Mouse (Mus musculus) layer of hippocampus, adult 2 months (tissue): ENCODE data around the gene Hes6. TPM values are rescaled to one million over a fixed set of nuclear protein-coding genes. Genes with fewer than 3 reads are reported as not detected.

Source experiments
- DNase-seq, 2 experiments: peaks; one replicate each; pipeline ENCODE4 v3.0.0; 2022; ENCODE audit warnings: low spot score in 2 of 2
- H3K27ac ChIP-seq: fragments of 200-600 bp; 2 replicates; pipeline ENCODE4 v1.8.1; 2022
- H3K4me3 ChIP-seq: fragments of 200-600 bp; 2 replicates; pipeline ENCODE4 v1.8.1; 2022; ENCODE audit warnings: mild to moderate bottlenecking
- CTCF ChIP-seq: fragments of 200-600 bp; conservative IDR thresholded peaks from 2 replicates; pipeline ENCODE4 v1.8.1; 2022; ENCODE audit warnings: antibody characterized with exemption, mild to moderate bottlenecking, moderate library complexity
- total RNA-seq, 2 experiments: library from RNA; stranded (reverse); gene quantifications; 2 replicates each; pipeline ENCODE4 v1.2.3; 2021

The Hes6 gene
- total RNA-seq, 2 experiments from 2014 or later = 15.4 to 15.7 TPM

DNA sequence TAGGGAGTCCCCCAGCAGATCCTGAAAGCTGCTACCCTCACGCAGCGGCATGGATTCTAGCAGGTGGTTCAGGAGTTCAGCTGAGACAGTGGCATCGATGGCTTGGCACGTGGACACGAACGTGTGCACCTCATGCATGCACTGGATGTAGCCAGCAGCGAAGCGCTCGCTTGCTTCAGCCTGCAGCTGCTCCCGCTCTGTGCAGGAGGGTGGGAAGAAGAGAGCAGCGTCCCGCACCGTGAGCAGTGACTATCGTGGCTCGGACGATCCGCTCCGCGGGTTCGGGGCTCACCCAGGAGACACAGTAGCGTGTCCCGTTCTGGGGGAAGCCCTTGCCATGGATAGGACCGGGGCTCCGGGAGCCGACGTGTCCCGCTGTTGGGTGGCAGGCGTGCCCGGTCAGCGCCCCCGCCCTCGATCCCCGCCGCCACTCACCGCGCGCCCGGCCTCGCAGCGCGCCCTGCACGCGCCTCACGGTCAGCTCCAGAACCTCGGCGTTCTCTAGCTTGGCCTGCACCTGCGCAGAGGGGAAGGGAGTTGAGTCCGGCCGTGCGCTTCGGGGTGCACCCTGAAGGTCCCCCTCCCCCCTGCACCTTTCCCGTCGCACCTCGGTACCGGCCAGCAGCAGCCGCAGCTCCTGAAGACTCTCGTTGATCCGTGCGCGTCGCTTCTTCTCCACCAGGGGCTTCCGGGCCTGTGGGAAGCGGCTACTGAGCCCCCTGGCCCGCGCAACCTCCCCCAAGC is 1.4 kb downstream of the Hes6 start:
- Histone ChIP-seq H3K27ac (peak overlapping the region; percentile 79; the same call in 1 of the 2 replicates), H3K4me3 (peak overlapping the region; percentile 82)
- no peak for DNase-seq
- peak; percentile 17; the same call in 1 of the 2 replicates for TF ChIP-seq CTCF

DNA sequence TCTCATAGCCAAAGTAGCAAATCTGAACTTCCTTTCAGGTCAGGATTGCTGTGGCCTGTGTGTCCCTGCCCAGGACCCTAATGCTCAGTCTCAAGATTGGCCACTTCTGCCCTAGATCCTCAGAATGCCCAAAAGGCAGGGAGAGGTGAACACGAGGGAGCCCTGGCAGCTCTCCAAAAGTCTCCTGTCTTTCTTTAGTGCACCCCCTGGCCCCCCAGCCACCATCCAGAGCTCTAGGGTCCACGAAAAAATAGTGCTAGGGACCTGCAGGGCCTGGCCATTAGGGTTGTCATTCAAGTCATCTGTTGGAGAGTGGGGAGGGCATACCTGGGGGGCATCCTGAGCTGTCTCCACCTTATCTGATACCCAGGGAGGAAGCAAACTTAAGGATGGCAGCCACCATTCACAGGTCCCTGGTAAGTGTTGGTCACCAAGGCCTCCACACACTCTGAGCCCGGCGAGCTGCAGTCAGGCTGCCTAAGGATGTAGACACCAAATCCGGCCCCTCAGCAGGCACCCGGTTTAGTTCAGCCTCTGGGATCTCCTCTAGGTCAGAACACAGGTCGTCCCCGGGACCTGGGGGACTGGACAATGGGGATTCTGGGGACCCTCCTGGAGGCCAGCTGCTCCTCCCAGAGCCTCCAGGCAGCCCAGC is 2.1 kb downstream of the Hes6 start:
- Histone ChIP-seq H3K4me3 (peak overlapping the region; percentile 82), H3K27ac (peak overlapping the region; percentile 79; the same call in 1 of the 2 replicates)
- DNase-seq = no peak
- TF ChIP-seq CTCF = no peak

DNA sequence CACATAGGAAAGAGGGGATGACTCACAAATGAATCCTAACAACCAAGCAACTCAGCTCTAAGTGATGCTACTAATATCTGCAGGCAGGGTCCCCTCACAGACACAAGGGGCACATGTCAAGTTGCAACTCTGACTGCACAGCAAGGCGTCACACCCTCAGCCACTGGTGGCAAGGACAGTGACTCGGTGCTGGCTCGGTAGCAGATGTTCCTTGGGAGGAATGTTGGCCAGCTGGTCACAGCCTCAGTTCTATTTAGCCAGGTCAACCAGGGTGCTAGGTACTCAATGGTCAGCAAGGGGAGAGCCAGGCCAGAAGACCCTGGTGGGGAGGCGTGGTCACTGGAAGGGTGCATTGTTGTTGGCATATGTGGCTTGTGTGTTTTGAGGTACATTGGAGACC is 6.0 kb downstream of the Hes6 start:
- H3K4me3 ChIP-seq = no peak overlapping the region
- H3K27ac ChIP-seq = no peak overlapping the region
- no peak for DNase-seq
- TF ChIP-seq CTCF = no peak

DNA sequence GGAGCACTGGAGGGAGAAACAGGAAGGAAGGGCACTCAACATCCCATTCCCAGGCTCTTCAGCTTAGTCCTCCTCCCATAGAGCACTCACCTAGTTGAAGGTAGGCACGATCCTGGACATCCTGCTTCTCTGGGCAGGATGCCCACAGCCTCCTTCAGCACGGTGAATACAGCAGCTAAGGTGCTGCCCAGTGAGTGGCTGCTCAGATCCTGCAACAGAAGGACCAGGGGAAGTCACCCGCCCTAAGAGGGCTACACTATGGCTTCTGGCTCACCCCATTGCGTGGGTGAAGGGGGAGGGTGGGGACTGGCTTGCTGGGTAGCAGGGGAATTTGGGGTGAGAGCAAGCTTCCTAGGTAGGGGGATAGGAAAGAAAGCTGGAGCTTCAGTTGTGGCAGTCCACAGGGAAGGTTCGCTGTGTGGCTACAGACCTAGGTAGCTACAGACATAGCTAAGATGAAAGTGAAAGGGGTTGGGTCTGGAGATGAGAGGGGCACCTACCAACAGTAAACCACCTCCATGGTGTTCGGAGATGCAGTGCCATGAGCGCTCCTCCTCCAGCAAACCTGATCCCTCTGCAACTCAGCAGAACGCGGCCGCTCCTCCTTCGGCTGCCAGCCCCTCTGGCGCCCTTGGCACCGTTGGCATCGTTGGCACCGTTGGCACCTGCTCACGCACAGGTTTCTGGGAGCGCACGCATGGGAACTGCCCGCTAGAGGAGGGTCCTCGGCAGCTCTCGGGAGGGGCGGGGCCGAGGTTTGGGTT is 8.2 kb downstream of the Hes6 start:
- Histone ChIP-seq H3K4me3 (peak overlapping the region; percentile 3; the same call in 1 of the 2 replicates), H3K27ac (no peak overlapping the region)
- DNase-seq = no peak
- no peak for TF ChIP-seq CTCF

DNA sequence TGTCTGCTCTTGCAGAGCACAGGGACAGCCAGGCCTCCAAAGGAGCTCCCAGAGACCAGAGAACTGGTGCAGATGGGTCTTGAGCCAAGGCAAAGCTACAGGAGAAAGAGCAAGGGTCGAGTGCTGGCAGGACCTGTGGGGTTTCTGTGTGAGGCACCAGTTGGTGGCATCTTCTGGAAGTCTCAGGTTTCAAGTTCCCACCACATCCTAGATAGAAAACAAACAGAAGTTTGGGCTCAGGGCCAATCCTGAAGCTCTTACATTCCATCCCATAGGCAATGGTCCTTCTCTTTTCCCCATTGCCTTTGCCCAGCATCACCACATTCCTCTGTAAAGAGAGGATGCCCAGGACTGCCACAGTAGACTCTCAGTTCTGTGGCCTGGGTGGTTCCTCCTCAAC is 8.9 kb downstream of the Hes6 start:
- H3K4me3 ChIP-seq = no peak overlapping the region
- no peak overlapping the region for H3K27ac ChIP-seq
- no peak for TF ChIP-seq CTCF
- DNase-seq = no peak

DNA sequence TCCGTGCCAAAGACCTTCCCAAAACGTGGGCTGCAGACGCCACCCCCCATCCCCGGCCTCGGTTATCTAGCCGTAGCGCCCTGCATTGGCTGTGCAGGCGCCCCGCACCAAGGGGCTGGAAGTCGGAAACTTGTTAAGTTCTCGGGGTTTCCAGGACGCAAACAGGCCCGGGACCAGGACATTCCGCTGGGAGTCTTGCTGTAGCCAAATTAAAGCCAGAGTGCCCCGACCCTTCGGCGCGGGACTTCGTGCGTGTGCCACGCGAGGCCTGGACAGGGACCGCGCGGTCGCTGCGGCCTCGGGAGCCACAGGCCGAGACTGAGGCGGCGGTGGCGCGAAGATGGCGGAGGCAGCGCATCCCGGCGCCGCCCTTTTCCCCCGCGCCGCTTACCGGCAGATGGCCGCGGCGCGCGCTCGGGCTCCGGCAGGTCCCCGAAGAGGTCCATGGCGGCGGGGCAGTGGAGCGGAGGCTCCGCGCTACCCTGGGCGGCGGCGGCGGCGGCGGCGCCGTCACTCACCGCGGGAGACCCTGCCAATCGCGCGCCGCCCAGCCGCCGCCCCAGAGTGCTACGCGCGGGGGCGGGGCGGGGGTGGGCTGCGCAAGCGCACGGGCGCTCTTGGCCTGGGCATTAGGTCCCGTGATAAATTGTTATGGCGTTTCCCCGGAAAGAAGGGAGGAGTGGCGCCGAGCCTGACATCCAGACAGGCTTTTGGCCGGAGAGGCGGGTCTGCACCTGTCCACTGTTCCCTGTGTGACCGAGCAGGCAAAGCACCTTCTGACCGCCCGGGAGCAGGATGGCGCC is 15.4 kb downstream of the Hes6 start, which contains the start of gene Ilkap:
Ilkap (minus strand) TSS at position 556 of the 803 bp plus-strand sequence.
- TF ChIP-seq CTCF = no peak
- DNase-seq = peak; percentile 71 to 77
- Histone ChIP-seq H3K4me3 (peak within 1 kb of the TSS; percentile 83), H3K27ac (peak within 1 kb of the TSS; percentile 99)

DNA sequence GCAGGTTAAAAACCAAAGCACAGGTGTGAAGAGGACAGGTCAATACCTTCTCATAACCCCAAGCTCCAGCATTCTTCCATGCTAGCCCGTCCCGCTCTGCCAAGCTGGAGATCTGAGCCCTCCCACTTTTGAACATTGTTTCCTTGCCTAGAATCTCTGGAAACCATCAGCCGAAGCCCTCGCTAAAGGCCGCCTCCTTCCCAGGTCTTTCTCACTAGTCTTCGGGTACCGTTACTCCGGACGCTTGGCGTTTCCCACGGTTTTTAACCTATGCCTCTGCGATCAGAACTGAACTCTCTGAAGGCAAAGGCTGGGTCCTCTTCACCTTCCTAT is 15.9 kb downstream of the Hes6 start:
- no peak for DNase-seq
- no peak for TF ChIP-seq CTCF
- H3K27ac ChIP-seq = peak overlapping the region; percentile 99
- peak overlapping the region; percentile 83 for H3K4me3 ChIP-seq

DNA sequence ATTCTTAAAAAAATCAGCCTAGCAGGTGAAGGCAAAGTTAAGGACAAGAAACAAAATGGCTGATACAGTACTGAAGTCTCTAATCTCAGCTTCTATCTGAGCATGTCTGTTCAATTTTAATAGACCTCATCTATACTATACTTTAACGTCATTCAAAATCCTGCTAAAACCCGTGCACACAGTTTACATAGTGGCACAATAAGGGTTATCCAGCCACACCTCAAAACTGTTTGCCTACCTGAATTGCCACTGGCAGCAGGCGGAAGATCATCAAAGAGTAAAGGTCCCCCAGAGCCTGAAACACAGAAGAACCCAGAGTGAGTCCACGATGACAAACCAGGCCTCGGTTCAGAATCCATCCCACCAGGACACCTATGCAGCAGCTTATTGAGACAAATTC is 23.5 kb downstream of the Hes6 start:
- no peak for TF ChIP-seq CTCF
- Histone ChIP-seq H3K27ac (no peak overlapping the region), H3K4me3 (no peak overlapping the region)
- no peak for DNase-seq

DNA sequence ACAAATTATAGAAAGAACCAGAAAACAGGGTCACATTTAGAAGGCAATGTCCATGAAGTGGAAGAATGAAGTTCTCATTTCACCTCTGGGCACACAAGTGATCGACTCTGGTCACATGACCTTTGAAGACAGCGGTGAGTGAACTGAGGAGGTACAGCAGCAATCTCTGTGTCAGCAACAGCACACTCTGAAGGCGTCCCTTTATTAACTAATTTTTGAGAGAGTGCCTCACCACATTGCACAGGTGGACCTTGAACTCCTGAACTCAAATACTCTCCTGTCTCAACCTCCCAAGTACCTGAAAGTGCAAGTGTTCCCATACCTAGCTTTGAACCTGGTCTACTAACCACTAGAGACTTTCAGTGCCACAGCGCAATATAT is 32.8 kb downstream of the Hes6 start:
- no peak for DNase-seq
- no peak overlapping the region for H3K27ac ChIP-seq
- no peak for TF ChIP-seq CTCF
- H3K4me3 ChIP-seq = no peak overlapping the region

DNA sequence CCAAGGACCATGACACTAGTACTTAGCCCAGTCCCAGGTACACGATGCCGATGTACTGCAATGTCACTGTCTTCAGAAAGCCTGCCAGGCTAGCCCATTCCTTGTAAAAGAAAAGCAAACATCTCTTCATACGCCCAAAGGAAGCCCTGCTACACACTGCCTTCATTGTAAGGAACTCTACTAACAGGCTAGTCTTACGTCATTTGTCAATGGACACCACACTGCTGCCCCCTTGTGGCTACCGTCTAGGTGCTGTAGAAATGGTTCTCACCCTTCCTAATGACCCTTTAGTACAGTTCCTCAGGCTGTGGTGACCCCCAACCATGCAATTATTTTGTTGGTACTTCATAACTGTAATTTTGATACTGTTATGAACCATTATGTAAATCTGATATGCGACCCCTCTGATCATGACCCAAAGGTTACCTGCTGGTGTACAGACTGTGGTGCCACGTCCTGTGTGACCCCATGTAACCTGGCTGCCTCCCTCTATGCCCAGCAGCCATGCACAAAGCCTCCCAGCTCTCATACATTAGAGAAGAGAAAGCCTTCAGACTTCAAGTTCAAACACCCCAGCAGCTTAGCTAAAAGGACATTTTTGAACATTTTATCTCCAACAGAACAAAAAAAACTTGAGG is 33.3 kb downstream of the Hes6 start:
- DNase-seq = peak; percentile 41 to 71
- no peak overlapping the region for H3K4me3 ChIP-seq
- peak; percentile 92 for TF ChIP-seq CTCF
- H3K27ac ChIP-seq = no peak overlapping the region

DNA sequence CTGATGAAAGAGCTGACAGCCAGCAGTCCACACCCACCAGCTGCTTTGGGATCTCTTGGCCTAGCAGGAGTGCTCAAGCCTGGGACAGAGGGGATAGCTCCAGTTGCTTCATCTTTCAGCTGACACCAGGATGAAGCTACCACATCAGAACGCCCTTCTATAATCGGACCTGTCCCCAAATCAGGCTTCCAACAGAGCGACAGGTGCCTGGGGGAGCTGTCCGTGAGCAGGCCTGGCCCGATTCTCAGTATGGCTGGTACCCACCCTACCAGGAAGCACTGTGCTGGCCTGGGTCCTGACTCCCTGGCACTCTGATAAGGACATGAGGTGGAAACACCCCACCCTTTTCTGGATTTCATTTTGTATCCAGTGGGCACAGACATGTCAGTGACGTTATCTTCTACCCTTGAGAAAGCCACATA is 40.4 kb downstream of the Hes6 start:
- no peak for DNase-seq
- H3K27ac ChIP-seq = no peak overlapping the region
- no peak for TF ChIP-seq CTCF
- no peak overlapping the region for H3K4me3 ChIP-seq

DNA sequence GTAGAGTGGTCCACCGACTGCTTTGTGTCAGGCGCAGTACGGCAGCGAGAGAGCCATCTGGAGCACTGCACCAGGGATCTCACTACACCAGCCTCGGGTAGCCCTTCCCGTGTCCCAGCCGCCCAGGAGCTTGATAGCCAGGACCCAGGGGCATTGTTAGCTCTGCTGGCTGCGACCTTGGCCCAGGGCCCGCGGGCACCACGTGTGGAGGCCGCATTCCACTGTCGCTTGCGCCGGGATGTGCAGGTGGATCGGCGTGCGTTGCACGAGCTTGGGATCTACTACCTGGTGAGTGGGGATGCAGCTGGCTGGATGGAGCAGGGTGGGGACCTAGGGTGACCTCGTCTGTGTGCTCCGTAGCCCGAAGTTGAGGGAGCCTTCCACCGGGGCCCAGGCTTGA is 43.8 kb downstream of the Hes6 start:
- Histone ChIP-seq H3K27ac (no peak overlapping the region), H3K4me3 (no peak overlapping the region)
- no peak for DNase-seq

More for the DNA sequence above, 43.8 kb downstream of the Hes6 start:
- no peak for TF ChIP-seq CTCF
